Mouse (Mus musculus) hematopoietic stem cell, adult 5-6 weeks (primary cell): ENCODE data around the gene Sema3g. TPM values are rescaled to one million over a fixed set of nuclear protein-coding genes. Genes with fewer than 3 reads are reported as not detected.
A peak's percentile ranks its signal among the peaks of the same experiment; 100 is the strongest.

Experiments
- ATAC-seq, 2 experiments: fragments of 125-278 bp in 1 of 2; replicated peaks in 1 of 2; 2 replicates each; pipeline ENCODE4 v1.8.0; 2016 to 2017; ENCODE audit warnings: inconsistent platforms in 2 of 2, mild to moderate bottlenecking in 2 of 2, moderate number of reproducible peaks in 2 of 2, low read depth in 1 of 2, moderate TSS enrichment in 1 of 2; ENCODE audit not compliant: low FRiP score in 2 of 2, poor library complexity in 2 of 2, severe bottlenecking in 2 of 2, insufficient read depth in 1 of 2, low TSS enrichment in 1 of 2
- total RNA-seq: library from RNA; stranded (forward); fragments of 172-1452, 232-1000 nt; gene quantifications from 2 replicates; pipeline ENCODE4 v1.2.3, GENCODE M21; 2017

Sema3g gene
- total RNA-seq, 1 experiment from 2014 or later = 0.20 TPM

DNA sequence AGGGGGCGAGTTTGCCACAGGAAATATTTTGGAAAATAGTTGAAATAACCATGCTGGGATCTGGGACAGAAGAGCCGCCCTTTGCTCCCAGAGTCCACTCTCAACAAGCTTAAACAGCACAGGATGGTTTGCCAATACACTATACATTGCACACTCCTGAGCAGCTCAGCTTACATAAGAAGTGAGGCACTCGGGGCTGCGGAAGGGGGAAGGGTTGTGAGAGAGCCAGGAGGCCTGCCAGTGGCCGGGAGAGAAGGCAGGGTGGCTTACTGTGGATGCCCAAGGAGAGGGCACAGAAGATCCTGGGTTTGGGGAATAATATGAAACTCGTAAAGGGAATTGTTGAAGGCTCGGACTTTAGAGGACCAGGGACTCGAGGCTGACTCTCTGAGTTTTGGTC lies 3.8 kb upstream of the Sema3g start:
- ATAC-seq = no peak

DNA sequence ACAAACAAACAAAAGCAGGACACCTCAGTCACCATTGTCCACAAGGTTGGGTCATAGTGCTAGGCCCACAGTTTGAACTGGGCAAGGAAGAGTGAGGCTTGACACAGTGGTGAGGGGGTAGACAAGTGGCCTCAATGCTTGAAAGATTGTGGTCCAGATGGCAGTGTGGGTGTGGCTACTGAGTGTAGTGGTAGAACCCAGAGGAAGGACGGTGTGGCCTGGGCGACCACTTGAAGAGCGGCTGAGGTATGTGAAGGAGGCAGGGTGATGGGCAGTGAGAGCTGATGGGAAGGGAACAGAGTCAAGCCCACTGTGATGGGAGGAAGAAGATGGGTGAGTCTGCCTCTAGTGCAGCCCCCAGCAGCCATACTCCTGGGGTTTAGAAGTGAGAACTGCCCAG lies 3.0 kb upstream of the Sema3g start:
- ATAC-seq = no peak

DNA sequence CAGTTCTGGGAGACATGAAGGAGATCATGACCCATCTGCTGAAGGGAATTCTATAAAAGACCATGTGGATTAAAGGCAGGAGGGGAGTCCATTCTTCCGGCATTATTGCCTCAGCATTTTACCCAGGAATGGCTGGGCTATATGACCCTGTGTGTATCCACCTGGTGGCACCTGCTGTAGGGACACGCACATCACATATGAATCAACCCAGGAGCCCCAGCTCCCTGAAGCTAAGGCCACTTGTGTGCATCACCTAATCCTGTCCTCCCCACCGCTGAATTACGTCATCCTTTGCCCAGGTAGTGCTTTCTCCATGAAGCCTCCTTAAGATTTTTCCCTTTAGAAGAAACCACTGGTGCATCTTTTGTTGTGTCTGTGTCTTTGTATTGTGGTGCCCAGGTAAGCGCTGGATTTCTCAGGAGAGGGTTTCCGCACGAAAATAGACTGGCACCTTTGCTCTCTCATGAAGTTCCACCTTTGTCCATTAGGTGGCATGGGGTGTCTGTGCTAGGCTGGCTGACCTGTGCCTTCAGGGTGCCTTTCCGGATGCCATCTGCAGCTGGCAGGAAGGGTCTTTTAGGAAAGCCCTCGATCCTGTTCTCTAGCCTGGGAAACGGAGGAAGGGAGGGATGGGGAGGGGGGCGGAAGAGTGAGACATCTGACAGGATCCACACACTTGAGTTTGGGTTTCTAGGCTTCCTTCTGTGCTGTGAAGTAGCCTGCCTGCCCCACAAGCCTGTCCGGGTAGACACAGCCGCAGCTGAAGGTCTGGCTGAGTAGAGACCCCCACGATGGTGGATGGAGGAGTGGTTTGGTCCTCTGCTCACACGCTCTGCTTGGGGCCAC lies 2.3 kb upstream of the Sema3g start:
- ATAC-seq = peak; percentile 63 to 68

DNA sequence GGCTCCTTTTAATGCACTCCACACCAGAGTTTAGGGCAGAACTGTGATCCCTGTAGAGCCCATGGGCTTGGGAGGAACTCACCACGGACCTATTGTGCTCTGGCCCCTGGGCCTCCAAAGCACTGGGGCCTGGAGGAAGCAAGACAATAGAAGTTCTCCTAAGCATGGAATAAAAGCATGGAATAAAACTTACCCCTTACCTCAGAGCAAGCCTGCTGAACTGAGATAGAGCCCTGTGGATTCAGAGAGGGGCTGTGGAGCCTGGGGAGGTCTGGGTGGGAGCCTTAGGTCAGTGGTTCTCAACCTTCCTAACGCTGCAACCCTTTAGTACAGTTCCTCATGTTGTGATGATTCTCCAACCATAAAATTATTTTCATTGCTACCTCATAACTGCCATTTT lies 814 bp upstream of the Sema3g start, which contains the start of gene Nisch:
Gene Nisch, minus strand, starts transcription at position 101 of the 400 bp plus-strand sequence.
- no peak for ATAC-seq

DNA sequence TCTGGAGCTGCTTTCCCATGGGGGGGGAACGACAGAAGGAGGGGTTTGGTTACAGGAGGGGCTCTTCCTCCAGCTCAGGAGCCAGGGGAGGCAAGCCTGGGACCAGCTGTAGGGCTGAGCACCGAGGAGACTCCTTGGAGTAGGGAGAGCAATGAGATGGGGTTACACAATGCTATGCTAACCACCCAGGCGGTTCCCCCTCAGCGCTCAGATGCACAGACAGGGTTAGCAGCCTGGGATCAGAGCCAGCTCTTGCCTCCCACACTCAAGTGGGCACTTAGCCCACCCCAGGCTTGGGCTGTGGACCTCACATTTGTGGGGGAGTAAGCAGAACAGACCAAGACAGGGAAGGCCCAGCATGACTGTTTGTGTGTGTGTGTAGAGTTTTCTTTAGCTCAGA lies 9.3 kb downstream of the Sema3g start:
- ATAC-seq = peak; percentile 23 to 37

DNA sequence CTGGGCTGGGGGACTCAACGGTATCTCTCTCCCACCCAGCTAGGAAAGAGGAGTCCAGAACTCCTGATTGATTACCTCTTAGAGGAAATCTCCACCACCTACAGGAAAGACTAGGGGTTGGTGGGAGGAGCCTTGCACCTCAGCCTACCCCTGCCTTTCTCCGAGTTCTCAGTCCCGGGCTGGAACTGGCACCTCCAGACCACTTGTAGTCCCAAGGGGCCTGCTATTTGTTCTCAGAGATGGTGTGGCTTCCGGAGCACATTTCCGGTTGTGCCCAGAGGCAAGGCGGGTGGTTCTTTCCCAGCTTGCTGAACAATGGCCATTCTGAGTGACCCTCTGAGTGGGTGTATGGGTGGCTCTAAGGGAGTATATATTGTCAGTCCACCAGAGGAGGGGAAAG lies 10.6 kb downstream of the Sema3g start:
- ATAC-seq = peak; percentile 58 to 67; a peak in 3 of 4 replicates

DNA sequence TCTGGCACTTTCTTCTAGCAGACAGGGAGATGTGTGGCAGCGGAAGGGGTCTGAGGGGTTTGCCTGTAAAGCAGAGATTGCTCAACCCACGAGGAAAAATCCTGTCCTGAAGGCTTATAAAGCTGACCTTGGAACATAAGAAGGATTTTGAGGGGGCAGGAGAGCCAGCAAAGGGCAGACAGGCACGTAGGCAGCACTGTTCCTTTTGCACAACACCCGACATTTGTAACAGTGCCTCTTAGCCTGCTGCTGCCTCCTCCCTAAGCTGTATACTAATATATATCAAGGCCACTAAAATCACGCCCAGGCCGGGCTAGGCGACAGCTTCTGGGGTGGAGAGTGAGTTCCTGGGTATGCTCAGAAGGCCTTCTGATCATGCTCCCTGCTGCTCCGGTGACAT lies 12.8 kb downstream of the Sema3g start:
- no peak for ATAC-seq

DNA sequence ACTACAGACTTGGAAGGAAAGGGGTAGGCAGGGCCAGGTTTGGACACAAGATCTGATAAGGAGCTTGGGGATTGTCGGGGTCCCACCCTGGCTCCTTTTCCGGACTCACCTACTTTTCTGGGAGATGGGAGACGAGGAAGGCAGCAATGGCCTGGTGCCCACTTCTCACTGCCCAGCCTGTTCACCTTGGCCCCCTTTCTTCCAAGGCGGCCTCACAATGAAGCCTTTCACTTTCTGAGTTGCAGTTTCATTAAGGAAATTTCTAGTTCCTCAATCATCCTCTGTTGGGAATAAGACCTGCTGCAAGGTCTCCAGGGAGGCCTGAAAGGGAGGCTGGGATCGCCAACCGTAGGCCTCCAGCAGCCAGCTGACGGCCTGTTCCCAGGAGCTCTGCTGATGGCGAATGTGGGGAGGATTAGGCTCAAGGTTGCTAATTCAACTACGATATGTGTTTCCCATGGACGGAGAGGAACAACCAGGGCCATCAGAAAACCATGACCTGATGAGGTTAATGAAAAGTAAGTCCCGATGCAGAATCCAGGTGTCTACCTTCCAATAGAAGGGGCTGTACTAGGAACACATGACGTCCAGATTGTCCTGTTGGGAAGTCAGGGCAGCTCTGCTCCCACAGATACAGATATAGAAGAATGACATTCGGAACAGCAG lies 14.9 kb downstream of the Sema3g start:
- ATAC-seq = no peak

DNA sequence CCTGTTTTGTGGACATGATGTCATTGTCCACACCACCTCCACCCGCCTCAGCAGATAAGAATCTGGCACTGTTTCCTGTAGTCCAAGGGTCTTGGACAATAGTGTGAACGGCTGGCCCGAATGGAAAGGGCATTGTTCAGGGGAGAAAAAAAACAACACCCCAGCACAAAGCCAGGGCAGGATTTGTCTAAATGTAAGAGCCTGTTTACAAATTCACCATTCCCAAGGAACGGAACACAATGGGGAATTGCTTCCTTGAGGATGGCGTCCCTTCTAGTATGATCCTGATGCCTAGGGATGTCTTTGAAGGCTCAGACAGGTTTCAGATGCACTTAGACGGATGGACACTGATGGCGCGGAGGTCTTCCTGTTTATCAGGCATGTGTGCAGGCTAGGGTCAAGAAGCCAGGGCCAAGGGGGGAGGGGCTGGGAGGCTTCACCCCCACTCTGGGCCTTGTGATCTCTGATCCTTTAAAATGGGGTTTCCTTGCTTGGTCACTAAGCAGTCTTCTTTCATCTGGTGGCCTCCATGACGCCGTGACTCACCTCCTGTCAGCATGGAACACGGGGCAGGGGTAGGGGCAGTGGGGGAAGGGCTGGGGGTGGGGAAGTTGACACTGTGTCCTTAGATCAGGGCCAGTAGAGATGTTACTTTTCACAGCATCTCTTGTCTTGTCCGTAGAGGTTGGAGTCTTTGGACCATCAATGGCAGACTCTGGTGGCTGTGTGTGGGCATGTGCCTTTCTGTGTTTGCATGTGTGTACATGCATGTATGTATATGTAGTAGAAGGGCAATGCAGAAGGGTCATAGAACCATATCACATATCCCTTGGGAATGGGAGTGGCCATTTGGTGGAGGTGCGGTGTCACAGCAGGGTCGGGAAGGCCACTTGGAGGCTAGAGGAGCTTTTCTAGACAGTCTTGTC lies 15.7 kb downstream of the Sema3g start:
- ATAC-seq = no peak

DNA sequence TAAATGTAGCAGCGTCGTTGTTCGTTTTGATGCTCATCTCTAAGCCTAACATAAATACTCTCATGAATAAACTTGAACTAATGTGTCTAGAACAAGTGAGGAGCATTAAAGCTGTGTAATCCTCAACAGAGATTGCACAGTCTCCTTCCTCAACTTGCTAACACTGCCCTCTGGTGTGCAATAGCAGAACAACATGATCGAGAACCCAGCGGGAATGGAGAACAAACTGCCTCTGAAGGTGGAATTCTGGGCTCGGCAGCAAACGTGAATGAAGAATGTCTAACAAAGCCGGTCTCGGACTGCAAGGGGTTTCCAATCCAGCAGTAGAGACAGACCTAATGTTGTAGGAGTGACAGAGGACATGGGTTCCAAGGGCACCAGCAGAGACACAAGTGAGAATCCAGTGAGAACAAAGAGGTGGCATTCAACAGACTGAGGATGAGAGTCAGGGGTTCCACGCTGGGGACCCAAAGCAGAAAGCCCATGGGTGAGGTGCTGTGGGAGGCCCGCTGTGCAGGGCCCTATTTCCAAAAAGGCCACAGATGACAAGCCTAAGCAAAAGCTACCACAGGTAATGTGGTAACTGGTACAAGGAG lies 16.4 kb downstream of the Sema3g start:
- peak; percentile 87 to 88 for ATAC-seq

DNA sequence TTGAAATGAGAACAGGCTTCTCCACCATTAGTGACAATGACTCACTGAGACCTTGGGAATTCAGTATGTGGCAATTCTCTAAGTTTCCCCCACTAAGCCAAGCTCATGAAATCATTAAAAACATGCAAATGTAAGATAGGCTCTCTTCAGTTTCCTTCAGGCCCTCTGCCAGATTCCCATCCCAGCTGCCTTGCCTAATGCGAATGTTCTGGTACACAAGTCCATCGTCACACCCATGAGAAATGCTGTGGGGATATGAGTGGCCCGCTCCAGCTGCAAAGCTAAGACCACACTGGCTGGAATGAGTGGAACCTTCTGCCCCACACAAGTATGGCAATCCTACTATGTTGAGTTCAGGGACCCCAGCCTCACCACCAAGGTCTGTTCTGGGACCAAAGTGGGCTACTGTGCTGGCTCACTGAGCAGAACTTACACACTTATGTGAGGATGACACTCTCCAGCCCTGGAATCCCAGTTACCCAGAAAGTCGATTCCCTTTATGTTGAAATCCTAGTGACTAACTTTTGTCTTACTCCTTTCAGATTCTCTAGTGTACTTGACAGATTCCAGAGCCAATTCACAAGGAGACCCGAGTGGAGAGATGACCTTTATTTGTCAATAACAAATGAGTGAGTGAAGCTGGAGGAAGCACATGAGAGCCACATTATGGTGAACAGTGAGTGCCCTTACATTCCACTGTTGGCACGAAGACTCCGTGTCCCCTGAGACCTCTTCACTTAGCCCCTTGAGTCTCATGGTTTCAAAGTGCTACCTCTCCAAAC lies 19.6 kb downstream of the Sema3g start:
- no peak for ATAC-seq

DNA sequence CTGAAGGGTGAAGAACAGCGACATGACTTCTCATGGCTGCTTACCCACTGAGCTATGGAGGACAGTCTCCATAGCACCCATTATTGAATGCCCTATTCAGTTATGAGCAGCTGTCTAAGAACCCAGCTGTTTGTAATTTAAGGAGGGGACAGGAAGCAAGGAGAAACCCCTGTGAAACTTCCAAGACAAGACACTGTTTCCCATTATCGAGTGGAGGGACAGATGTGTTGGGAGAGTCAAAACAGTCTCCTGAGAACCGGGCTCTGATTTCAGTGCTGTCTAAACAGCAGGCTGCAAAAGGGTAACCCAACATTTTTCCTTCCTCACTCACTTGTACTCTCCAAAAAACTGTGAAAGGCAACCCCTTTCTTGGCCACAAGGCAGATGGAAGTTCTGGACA lies 22.9 kb downstream of the Sema3g start:
- no peak for ATAC-seq

DNA sequence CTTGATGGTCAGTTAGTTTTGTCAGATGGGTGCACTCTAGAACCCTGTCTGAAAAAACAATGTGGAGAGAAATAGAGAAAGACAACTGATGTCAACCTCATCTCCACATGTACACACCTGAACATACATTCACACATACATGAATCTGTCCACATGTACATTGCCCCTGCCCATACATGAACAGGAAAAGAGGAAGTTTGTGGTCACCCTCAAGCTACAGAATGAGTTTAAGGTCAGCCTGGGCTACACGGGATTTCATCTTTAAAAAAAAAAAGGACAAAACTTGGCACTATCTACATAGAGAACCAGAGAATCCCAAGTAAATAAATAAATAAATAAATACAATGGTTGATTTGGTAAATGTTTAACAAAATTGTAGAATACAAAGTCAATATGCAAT lies 27.1 kb downstream of the Sema3g start:
- no peak; a peak in 1 of 4 replicates for ATAC-seq

DNA sequence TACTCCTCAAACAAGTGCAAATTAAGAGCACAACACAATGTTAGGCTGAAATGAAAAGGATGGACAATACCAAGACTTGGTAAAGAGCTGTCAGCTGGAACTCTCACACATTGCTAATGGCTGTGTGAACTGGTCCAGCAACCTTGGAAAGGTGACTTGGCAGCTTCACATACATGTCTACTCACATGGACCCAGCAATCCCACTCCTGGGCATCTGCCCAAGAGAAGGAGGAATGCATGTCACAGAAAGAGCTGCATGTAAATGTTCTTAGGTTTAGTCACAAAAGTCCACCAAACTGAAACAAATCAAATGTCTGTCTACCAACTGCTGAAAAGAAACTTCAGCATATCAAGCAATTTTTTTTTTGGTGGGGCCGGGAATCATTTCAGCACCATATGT lies 28.3 kb downstream of the Sema3g start:
- no peak for ATAC-seq

DNA sequence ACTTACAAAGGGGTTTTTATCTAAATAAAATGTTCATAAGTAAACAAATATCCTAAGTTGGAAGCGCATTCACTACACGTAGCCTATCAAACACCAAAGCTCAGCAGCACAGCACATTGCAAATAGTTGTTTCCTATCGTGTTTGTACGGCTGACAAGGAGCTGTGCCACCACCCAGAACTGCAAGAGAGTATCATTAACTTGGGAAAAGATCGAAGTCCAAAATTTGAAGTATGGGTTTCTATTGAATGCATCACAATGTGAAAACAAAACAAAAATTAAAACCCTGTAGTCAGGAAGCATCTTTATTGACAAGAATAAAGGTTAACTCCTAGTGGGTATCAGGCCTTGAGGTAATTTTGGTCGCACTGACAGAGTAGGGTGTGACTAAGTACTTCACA lies 30.7 kb downstream of the Sema3g start:
- no peak for ATAC-seq

DNA sequence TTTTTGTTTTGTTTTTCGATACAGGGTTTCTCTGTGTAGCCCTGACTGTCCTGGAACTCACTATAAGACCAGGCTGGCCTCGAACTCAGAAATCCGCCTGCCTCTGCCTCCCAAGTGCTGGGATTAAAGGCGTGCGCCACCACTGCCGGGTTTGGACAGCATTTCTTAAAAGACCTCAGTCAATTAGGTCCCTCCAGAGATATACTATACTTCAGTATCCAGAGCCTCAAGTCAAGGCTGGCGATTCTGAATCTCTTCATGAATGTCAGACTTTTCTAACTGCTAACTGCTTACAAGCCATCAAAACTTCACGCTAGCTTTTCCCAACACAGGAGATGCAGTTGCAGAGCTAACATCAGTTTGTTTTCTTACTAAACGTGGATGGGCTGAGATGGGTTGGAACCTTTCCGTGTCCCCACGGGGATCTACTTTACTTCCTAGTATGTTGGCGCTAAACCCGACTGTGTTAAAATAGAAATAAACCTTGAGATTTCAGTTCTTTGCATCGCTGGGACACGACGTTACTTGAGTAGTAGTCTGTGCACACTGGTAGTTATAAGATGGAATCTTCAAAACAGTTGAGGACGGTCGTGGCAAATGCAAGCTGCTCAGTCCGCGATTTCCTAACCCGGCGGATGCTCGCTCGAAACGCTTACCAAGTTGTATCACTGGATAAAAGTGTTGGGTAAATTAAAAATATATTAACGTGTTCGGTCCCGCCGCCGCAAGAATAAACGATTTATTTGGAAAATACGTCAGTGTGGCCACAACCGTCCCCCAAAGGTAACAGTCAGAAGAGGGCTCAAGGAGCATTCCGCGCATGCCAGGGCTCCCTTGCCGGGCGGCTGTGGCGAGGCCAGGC lies 32.8 kb downstream of the Sema3g start:
- ATAC-seq = peak; percentile 9 to 66
